Mouse (Mus musculus) cortical plate, adult 2 months (tissue): ENCODE data around the gene Rad23a. TPM values are rescaled to one million over a fixed set of nuclear protein-coding genes. Genes with fewer than 3 reads are reported as not detected.
A peak's percentile ranks its signal among the peaks of the same experiment; 100 is the strongest.

Experiments used
- H3K27ac ChIP-seq: fragments of 200-500 bp; 2 replicates; pipeline ENCODE4 v1.5.1; 2012; ENCODE audit warnings: low read length, control low read depth, inconsistent platforms; ENCODE audit not compliant: insufficient read depth
- H3K4me1 ChIP-seq: fragments of 200-500 bp; 2 replicates; pipeline ENCODE4 v1.6.1; 2011; ENCODE audit warnings: low read length; ENCODE audit not compliant: control insufficient read depth, insufficient read depth
- H3K4me3 ChIP-seq: fragments of 200-500 bp; 2 replicates; pipeline ENCODE4 v1.5.1; 2011; ENCODE audit warnings: mild to moderate bottlenecking, low read length, control low read depth; ENCODE audit not compliant: insufficient read depth
- CTCF ChIP-seq: fragments of 200-500 bp; IDR thresholded peaks from 2 replicates; pipeline ENCODE4 v1.5.1; 2011; ENCODE audit warnings: mild to moderate bottlenecking, control low read depth, low read length; ENCODE audit not compliant: insufficient read depth; ENCODE audit errors: extremely low read depth
- POLR2A ChIP-seq: fragments of 200-500 bp; IDR thresholded peaks from 2 replicates; pipeline ENCODE4 v1.6.1; 2011; ENCODE audit warnings: mild to moderate bottlenecking, low read length, control low read depth; ENCODE audit not compliant: insufficient read depth; ENCODE audit errors: extremely low read depth
- polyA plus RNA-seq: library from polyadenylated mRNA; depleted of rRNA; stranded (reverse); fragments of >200 nt; gene quantifications from 2 replicates; pipeline ENCODE4 v1.2.3, GENCODE M21; 2012; rRNA removed

Rad23a gene
- polyA plus RNA-seq: 84.7 and 85.9 TPM in 2 replicates

DNA sequence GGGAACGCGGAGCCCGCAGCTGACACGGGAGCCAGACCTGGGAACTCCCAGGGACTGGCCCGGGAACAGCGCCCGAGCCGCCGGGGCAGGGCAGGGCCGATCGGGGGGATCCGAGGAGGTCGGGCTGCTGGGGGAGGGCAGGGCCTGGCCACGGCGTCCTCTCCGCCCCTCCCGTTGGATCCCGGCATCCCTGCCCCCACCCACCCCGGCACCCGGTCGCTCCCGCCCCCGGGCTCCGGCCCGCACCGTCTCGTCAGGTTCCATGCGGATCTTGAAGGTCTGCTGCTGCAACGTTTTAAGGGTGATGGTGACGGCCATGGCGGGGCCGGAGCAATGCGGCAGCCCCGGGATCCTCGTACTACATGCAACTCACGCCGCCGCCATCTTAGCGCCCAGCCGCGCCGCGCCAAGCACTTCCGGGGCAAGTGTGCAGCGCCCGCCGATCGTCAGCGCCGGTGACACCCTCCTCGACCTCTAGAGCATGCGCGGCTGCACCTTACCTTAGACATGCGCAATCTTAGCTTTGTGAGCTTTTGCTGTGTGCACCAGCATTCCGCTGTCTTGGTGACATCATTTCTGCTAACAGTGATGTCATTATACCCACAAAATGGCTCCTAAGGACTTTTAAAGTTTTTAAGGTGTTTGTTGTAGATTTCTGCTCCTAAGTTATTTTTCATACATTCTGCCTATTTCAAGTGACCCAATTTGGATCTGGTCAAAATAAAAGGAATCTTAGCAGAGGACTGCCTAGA, at the start of gene Rad23a:
TSS of gene Rad23a (minus strand) at position 418 of the 752 bp plus-strand sequence.
- peak within 1 kb of the TSS; percentile 76 for H3K4me3 ChIP-seq
- H3K27ac ChIP-seq: no peak within 1 kb of the TSS
- no peaks in the 10 kb centered on the region for H3K4me1 ChIP-seq
- TF ChIP-seq POLR2A (peak; percentile 77), CTCF (no peak)

DNA sequence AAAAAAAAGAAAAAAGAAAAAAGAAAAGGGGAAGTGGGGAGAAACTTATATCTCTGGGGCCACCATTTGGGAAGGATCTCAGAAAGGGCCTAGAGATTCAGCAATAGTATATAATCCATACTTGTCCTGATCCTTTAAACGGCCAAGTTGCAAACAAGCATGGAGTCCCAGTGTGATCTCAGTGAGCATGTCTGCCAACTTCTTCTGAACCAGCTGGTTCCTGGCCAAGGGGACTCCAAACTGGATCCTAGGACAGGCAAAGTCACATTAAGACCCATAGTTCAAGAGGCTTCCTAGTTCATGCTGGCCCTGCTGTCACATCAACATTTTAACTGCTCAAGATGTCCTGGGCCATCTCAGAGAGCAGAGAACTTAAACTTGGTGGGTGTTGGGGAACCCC, 48.7 kb upstream of the Rad23a start:
- H3K4me1 ChIP-seq: no peaks in the 10 kb centered on the region
- H3K4me3 ChIP-seq: no peak overlapping the region
- H3K27ac ChIP-seq: no peak overlapping the region
- TF ChIP-seq CTCF: no peak
- no peak for TF ChIP-seq POLR2A

DNA sequence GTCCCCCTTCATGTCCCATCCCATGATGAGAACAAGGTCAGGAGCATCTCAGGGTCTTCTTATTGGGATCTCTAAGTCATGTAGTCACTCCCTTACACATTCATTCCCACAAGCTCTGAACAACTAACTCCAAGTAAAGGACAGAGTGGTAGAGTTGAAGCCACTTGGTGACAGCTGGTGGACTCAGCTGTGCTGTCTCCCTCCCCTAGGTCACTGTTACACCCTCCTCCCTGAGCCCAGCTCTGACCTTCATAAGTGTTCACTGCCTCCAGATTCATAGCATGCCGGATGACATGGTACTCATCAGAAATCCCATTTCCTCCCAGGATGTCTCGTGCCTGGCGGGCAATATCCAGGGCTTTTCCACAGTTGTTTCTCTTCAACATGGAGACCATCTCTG, 47.8 kb upstream of the Rad23a start:
- TF ChIP-seq CTCF: no peak
- no peak for TF ChIP-seq POLR2A

DNA sequence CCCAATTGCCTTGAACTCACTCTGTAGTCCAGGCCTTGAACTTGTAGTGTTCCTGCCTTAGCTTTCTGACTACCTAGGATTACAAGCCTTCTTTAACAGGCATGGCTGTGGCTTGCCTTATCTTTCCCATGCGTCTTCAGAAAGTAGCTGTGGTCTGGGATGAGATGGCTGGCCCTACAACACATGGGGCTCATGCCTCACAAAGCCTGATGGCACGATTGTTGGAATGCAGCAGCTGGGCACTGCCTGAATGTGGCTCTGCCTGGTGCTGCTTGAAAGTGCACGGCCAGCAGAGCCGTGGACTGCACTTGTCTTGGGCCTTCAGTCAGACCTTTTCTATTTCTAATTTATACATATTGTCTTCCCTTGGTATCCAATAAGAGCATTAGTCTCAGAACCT, 44.3 kb upstream of the Rad23a start:
- TF ChIP-seq CTCF (no peak), POLR2A (no peak)
- Histone ChIP-seq H3K4me1 (no peaks in the 10 kb centered on the region), H3K4me3 (no peak overlapping the region), H3K27ac (no peak overlapping the region)

More for the DNA sequence above, 47.8 kb upstream of the Rad23a start:
- no peak overlapping the region for H3K27ac ChIP-seq
- no peak overlapping the region for H3K4me3 ChIP-seq
- H3K4me1 ChIP-seq: no peaks in the 10 kb centered on the region

- H3K27ac ChIP-seq: no peak overlapping the region
- H3K4me3 ChIP-seq: no peak overlapping the region
- TF ChIP-seq CTCF (no peak), POLR2A (no peak)
- no peaks in the 10 kb centered on the region for H3K4me1 ChIP-seq
Measured at GRCm38 (mm10) chr8:84878915-84879314, 38.5 kb upstream of the Rad23a start.

DNA sequence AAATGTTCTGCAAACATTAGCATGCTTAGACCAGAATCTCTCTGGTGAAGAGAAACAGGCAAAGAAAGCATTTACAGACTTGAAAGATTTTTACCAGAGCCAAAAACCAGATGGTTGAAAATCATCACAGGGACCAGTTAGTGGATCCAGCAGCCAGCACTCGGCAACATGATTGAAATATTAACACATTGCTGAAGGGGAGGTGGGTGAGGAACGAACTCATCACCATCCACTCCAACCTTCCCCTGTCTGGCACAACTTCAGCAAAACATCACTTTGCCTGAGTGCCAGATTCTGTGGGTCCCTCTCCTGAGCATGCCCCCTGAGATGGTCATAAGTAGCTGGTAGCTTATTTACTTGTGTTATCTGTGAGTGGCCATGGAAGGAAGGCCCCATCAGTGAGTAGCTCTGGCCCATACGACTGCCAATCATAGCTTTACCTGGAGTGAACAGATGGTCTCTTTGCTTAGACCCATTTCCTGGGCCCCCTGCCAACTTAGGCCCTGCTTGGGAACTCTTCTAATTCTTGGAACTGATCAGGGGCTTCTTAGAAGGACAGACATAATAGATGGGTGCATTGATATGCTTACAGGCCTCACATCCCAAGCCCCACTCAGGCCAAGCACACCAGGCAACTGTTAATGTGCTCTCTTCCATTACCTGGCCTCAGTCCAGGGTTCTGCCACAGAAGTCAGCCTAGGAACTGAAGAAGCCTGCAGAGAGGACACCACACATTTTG, 37.0 kb upstream of the Rad23a start:
- H3K4me3 ChIP-seq: no peak overlapping the region
- no peak overlapping the region for H3K27ac ChIP-seq
- H3K4me1 ChIP-seq: no peaks in the 10 kb centered on the region
- no peak for TF ChIP-seq POLR2A
- no peak for TF ChIP-seq CTCF

DNA sequence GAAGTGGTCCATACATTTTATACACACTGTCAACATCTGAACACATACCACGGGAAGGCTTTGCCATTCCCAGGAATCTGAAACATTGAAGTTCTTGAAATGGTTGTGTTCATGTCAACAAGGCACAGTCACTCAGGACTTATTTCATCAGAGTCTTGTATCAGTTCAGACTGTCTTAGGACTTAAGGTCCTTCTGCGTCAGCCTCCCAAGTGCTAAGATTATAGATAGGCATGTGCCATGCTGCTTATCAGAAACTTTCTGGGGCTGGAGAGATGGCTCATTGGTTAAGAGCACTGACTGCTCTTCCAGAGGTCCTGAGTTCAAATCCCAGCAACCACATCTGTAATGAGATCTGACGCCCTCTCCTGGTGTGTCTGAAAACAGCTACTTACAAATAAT, 33.9 kb upstream of the Rad23a start:
- TF ChIP-seq POLR2A (no peak), CTCF (no peak)
- no peak overlapping the region for H3K4me3 ChIP-seq
- H3K4me1 ChIP-seq: no peaks in the 10 kb centered on the region
- no peak overlapping the region for H3K27ac ChIP-seq

- TF ChIP-seq POLR2A (no peak), CTCF (no peak)
- Histone ChIP-seq H3K4me3 (no peak overlapping the region), H3K27ac (no peak overlapping the region), H3K4me1 (no peaks in the 10 kb centered on the region)
Measured at GRCm38 (mm10) chr8:84873016-84873415, 32.6 kb upstream of the Rad23a start.

- Histone ChIP-seq H3K4me3 (peak overlapping the region; percentile 7; the same call in 1 of the 2 replicates), H3K27ac (no peak overlapping the region), H3K4me1 (no peaks in the 10 kb centered on the region)
- TF ChIP-seq CTCF (no peak), POLR2A (no peak)
Measured at GRCm38 (mm10) chr8:84872309-84872965, 32.0 kb upstream of the Rad23a start.
